ENCODE assay signal across 12 mouse cellular contexts in the genomic region with DNA sequence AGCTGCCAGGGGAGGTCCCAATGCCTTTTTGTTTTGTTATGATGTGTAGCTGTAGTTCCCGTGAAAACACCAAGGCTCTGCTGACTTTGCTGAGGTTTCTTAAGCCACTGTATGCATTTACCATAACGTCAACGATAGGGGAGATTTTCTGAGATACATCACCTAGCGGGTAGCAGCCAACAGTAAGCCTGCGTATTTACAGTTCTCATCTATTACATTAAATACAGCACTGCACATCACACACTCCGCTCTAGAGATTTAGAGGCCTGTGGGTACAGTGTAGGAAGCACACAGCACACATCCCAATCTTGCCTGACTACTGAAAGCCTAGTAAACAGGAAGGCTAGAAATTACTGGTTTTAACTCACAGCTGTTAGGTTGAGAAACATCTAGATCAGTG. TPM values are rescaled to one million over a fixed set of nuclear protein-coding genes. Genes with fewer than 3 reads are reported as not detected.
A peak's percentile ranks its signal among the peaks of the same experiment; 100 is the strongest.
DNase-seq lines count a peak whose midpoint lies in the region; ATAC-seq lines count a peak whose summit lies in the region.
"Had no signal": no experiment of that assay in that cellular context is flagged by ENCODE, and none has a peak within 500 bp of the region (broad histone marks: within the 10 kb centered on the region; RNA-seq: fewer than 3 reads in every experiment).

No protein-coding gene starts in this region.

- no peak for ATAC-seq in kidney, embryonic 15.5 days (replicated peaks; ENCODE audit: low FRiP score)
- peak; percentile 62 for ATAC-seq in forebrain, embryonic 16.5 days
- no peak for ATAC-seq in midbrain, embryonic 14.5 days (ENCODE audit: low FRiP score, low TSS enrichment)
- no peak for ATAC-seq in erythroblast, adult 5-6 weeks (replicated peaks; ENCODE audit: low FRiP score, poor library complexity, severe bottlenecking)
- no peak for ATAC-seq in megakaryocyte-erythroid progenitor cell, adult 5-6 weeks (replicated peaks; ENCODE audit: low FRiP score, low TSS enrichment, poor library complexity, severe bottlenecking)

- peaks cover 77% of the 10 kb centered on the region for H3K27me3 ChIP-seq in kidney, embryonic 15.5 days
- no peaks in the 10 kb centered on the region for H3K27me3 ChIP-seq in forebrain, embryonic 16.5 days (replicated peaks; ENCODE audit: control insufficient read depth, insufficient read depth, low read length)
- H3K27me3 ChIP-seq in midbrain, embryonic 14.5 days (ENCODE audit: control insufficient read depth, insufficient read depth, low read length), result no peaks in the 10 kb centered on the region

- H3K9ac ChIP-seq in kidney, embryonic 15.5 days, result no peak overlapping the region
- H3K9ac ChIP-seq in forebrain, embryonic 16.5 days (replicated peaks; ENCODE audit: low read depth, low read length), result peak overlapping the region; percentile 82
- peak overlapping the region; percentile 86 for H3K9ac ChIP-seq in midbrain, embryonic 14.5 days (replicated peaks; ENCODE audit: low read length)
- H3K9ac ChIP-seq: heart, embryonic 15.5 days; limb, embryonic 15.5 days had no signal

- no peak overlapping the region for H3K27ac ChIP-seq in kidney, embryonic 15.5 days
- peak overlapping the region; percentile 97 for H3K27ac ChIP-seq in forebrain, embryonic 16.5 days (ENCODE audit: low read length)
- H3K27ac ChIP-seq in midbrain, embryonic 14.5 days (replicated peaks; ENCODE audit: low read depth, low read length), result peak overlapping the region; percentile 93
- H3K27ac ChIP-seq: heart, embryonic 15.5 days; limb, embryonic 15.5 days had no signal

- H3K4me1 ChIP-seq in kidney, embryonic 15.5 days, result no peaks in the 10 kb centered on the region; the same call in 1 of the 2 replicates
- peaks cover 32% of the 10 kb centered on the region for H3K4me1 ChIP-seq in forebrain, embryonic 16.5 days (replicated peaks; ENCODE audit: control insufficient read depth, insufficient read depth, low read length)
- peaks cover 44% of the 10 kb centered on the region for H3K4me1 ChIP-seq in midbrain, embryonic 14.5 days (ENCODE audit: control insufficient read depth, insufficient read depth, low read length)
- H3K4me1 ChIP-seq: heart, embryonic 15.5 days; limb, embryonic 15.5 days had no signal

- peak overlapping the region; percentile 14; the same call in 1 of the 2 replicates for H3K4me3 ChIP-seq in kidney, embryonic 15.5 days (replicated peaks)
- peak overlapping the region; percentile 59 for H3K4me3 ChIP-seq in forebrain, embryonic 16.5 days (replicated peaks; ENCODE audit: low read length)
- peak overlapping the region; percentile 52 for H3K4me3 ChIP-seq in midbrain, embryonic 14.5 days (replicated peaks; ENCODE audit: low read depth, low read length)
- H3K4me3 ChIP-seq: heart, embryonic 15.5 days; limb, embryonic 15.5 days had no signal

- no peaks in the 10 kb centered on the region for H3K9me3 ChIP-seq in kidney, embryonic 15.5 days (replicated peaks)
- no peaks in the 10 kb centered on the region for H3K9me3 ChIP-seq in forebrain, embryonic 16.5 days (ENCODE audit: control insufficient read depth, low read length)
- no peaks in the 10 kb centered on the region for H3K9me3 ChIP-seq in midbrain, embryonic 14.5 days (ENCODE audit: control insufficient read depth, low read length)
- H3K9me3 ChIP-seq: heart, embryonic 15.5 days; limb, embryonic 15.5 days had no signal

- DNase-seq in kidney, adult 8-10 months, result no peak
- peak; percentile 57 to 66 for DNase-seq in cerebellum, postnatal 25 days
- peak; percentile 72 for DNase-seq in midbrain, embryonic 14.5 days
- no peak for DNase-seq in spleen, postnatal 10 days (ENCODE audit: low spot score in 2 of 2)

- peak overlapping the region; percentile 30; the same call in 1 of the 2 replicates for H3K4me2 ChIP-seq in kidney, embryonic 15.5 days
- H3K4me2 ChIP-seq in forebrain, embryonic 16.5 days (ENCODE audit: low read length), result peak overlapping the region; percentile 90
- H3K4me2 ChIP-seq in midbrain, embryonic 14.5 days (ENCODE audit: low read length), result peak overlapping the region; percentile 78
- H3K4me2 ChIP-seq: heart, embryonic 15.5 days; limb, embryonic 15.5 days had no signal

- H3K36me3 ChIP-seq in kidney, embryonic 15.5 days, result no peaks in the 10 kb centered on the region
- H3K36me3 ChIP-seq in forebrain, embryonic 16.5 days (ENCODE audit: control insufficient read depth, insufficient read depth), result no peaks in the 10 kb centered on the region
- H3K36me3 ChIP-seq in midbrain, embryonic 14.5 days (ENCODE audit: control insufficient read depth, insufficient read depth, low read length), result no peaks in the 10 kb centered on the region
- H3K36me3 ChIP-seq: G1E; heart, embryonic 15.5 days; limb, embryonic 15.5 days had no signal

- WGBS in kidney, embryonic 15.5 days, result 5% methylated on average over 6 of the region's 6 CpGs
- WGBS in forebrain, embryonic 16.5 days, result 2% methylated on average over 6 of the region's 6 CpGs
- WGBS in midbrain, embryonic 14.5 days, result 2% methylated on average over 6 of the region's 6 CpGs

RNA-seq across cellular contexts. Expression of a gene that starts 6.1 kb away (rescaled TPM):
- 0.21 and 0.60 TPM in 2 replicates for polyA plus RNA-seq in kidney, embryonic 15.5 days (2015; fragmentation: Nextera tagmentation; extraction: Ambion mirVana)
- polyA plus RNA-seq in forebrain, embryonic 16.5 days (2015; fragmentation: Nextera tagmentation; extraction: Ambion mirVana), result 261 and 316 TPM in 2 replicates
- polyA plus RNA-seq in midbrain, embryonic 14.5 days (2014; fragmentation: Nextera tagmentation; extraction: Ambion mirVana), result 250 and 257 TPM in 2 replicates
- not detected in 2 replicates for total RNA-seq in erythroblast, adult 5-6 weeks (2015; ENCODE audit: low replicate concordance)
- total RNA-seq in erythroblast, adult 5-6 weeks (2017; ENCODE audit: low replicate concordance), result not detected in 2 replicates
- total RNA-seq in megakaryocyte-erythroid progenitor cell, adult 5-6 weeks (2014; fragmentation: Nextera tagmentation), result not detected in 2 replicates
- 0.89 TPM in 1 of 2 replicates, not detected in the other for total RNA-seq in megakaryocyte-erythroid progenitor cell, adult 5-6 weeks (2017)
- total RNA-seq: neutrophil, adult 5-6 weeks had no signal
- polyA plus RNA-seq: G1E had no signal

Comparison
In these comparisons a context has a peak if more than half of its experiments do, and no peak if none do; other contexts are left out.
1. H3K4me2 ChIP-seq: peak in every context shown above with its lines; median percentile 90 in forebrain, embryonic 16.5 days; 78 in midbrain, embryonic 14.5 days; 30 in kidney, embryonic 15.5 days.
2. DNase-seq: peak in cerebellum, postnatal 25 days (2 of 2) and midbrain, embryonic 14.5 days (single experiment); none in kidney, adult 8-10 months (0 of 2) and spleen, postnatal 10 days (0 of 2).
3. RNA of a gene that starts 6.1 kb away (polyA plus RNA-seq): 261 to 316 TPM in forebrain, embryonic 16.5 days and 250 to 257 TPM in midbrain, embryonic 14.5 days; 0.21 to 0.60 TPM in kidney, embryonic 15.5 days; every median in the first group is over 100 times any median in the second.
4. Peak in every context shown above with its lines, with median percentiles within 50 percentile points of each other: H3K4me3 ChIP-seq.